Mouse (Mus musculus): ENCODE data around the gene Gm43951. TPM values are rescaled to one million over a fixed set of nuclear protein-coding genes. Genes with fewer than 3 reads are reported as not detected.

The Gm43951 gene
- polyA plus RNA-seq, 1 experiment = 0.10 TPM

GRCm38 (mm10) chr11:72215410-72215797 is 8.8 kb upstream of the Gm43951 start, which contains the start of gene Med31:
Gene Med31, minus strand, starts transcription at chr11:72215592.
- Histone ChIP-seq H3K4me3 (peak within 1 kb of the TSS; percentile 77), H3ac (ENCODE audit: control insufficient read depth, insufficient read length) (peak within 1 kb of the TSS; percentile 17), H3K4me2 (ENCODE audit: low read depth) (peak within 1 kb of the TSS; percentile 97), H3K27me3 (ENCODE audit: control insufficient read depth, insufficient read depth, insufficient read length) (no peaks in the 10 kb centered on the region), H3K79me2 (ENCODE audit: control insufficient read depth, insufficient read depth) (peaks cover 12% of the 10 kb centered on the region), H3K36me3 (ENCODE audit: control insufficient read depth, insufficient read depth) (peaks cover 17% of the 10 kb centered on the region)
- peak; percentile 9 for TF ChIP-seq POLR2AphosphoS2 (IDR thresholded peaks at IDR 0.05; ENCODE audit: insufficient read length, low read depth)
- peak; percentile 49 for TF ChIP-seq POLR2A (IDR thresholded peaks at IDR 0.05; ENCODE audit: insufficient read length, low read depth)
- no peak for TF ChIP-seq USF1 (IDR thresholded peaks at IDR 0.05; ENCODE audit: low read depth)

GRCm38 (mm10) chr11:72214591-72215409 is 8.2 kb upstream of the Gm43951 start:
- H3K4me3 ChIP-seq = peak overlapping the region; percentile 77
- TF ChIP-seq USF1 (IDR thresholded peaks at IDR 0.05; ENCODE audit: low read depth) (no peak), MYOD1 (IDR thresholded peaks at IDR 0.05; ENCODE audit: control insufficient read depth in 1 of 3, insufficient read length in 2 of 3, low read depth in 2 of 3) (no peak), CEBPB (IDR thresholded peaks at IDR 0.05; ENCODE audit: insufficient read depth, poor library complexity, severe bottlenecking) (no peak), TCF12 (IDR thresholded peaks at IDR 0.05; ENCODE audit: insufficient read depth, poor library complexity, severe bottlenecking) (no peak), POLR2AphosphoS2 (IDR thresholded peaks at IDR 0.05; ENCODE audit: insufficient read length, low read depth) (peak; percentile 73), SRF (IDR thresholded peaks at IDR 0.05; ENCODE audit: control insufficient read depth, insufficient read length, low read depth) (peak; percentile 58), MAX (IDR thresholded peaks at IDR 0.05; ENCODE audit: low read depth) (no peak), REST (IDR thresholded peaks at IDR 0.05; ENCODE audit: insufficient read depth, insufficient read length) (no peak), E2F4 (IDR thresholded peaks at IDR 0.05; ENCODE audit: insufficient read depth) (no peak), POLR2A (IDR thresholded peaks at IDR 0.05; ENCODE audit: insufficient read length, low read depth) (peak; percentile 86), TCF3 (IDR thresholded peaks at IDR 0.05; ENCODE audit: insufficient read length, low read depth) (no peak)

GRCm38 (mm10) chr11:72207834-72208377 is 1.3 kb upstream of the Gm43951 start:
- no peak for TF ChIP-seq USF1 (IDR thresholded peaks at IDR 0.05; ENCODE audit: low read depth)
- no peak for TF ChIP-seq POLR2A (IDR thresholded peaks at IDR 0.05; ENCODE audit: insufficient read length, low read depth)
- no peak for TF ChIP-seq MAX (IDR thresholded peaks at IDR 0.05; ENCODE audit: low read depth)
- peaks cover 14% of the 10 kb centered on the region for H3K36me3 ChIP-seq (ENCODE audit: control insufficient read depth, insufficient read depth)
- peak overlapping the region; percentile 77 for H3K4me2 ChIP-seq (ENCODE audit: low read depth)
- peak overlapping the region; percentile 71 for H3ac ChIP-seq (ENCODE audit: control insufficient read depth, insufficient read length)
- no peaks in the 10 kb centered on the region for H3K27me3 ChIP-seq (ENCODE audit: control insufficient read depth, insufficient read depth, insufficient read length)
- peak overlapping the region; percentile 98 for H3K4me3 ChIP-seq
- H3K79me2 ChIP-seq (ENCODE audit: control insufficient read depth, insufficient read depth) = peaks cover 43% of the 10 kb centered on the region

More at GRCm38 (mm10) chr11:72214591-72215409, 8.2 kb upstream of the Gm43951 start:
- no peaks in the 10 kb centered on the region for H3K27me3 ChIP-seq (ENCODE audit: control insufficient read depth, insufficient read depth, insufficient read length)
- H3ac ChIP-seq (ENCODE audit: control insufficient read depth, insufficient read length) = peak overlapping the region; percentile 17
- peaks cover 12% of the 10 kb centered on the region for H3K79me2 ChIP-seq (ENCODE audit: control insufficient read depth, insufficient read depth)
- peak overlapping the region; percentile 97 for H3K4me2 ChIP-seq (ENCODE audit: low read depth)
- peaks cover 18% of the 10 kb centered on the region for H3K36me3 ChIP-seq (ENCODE audit: control insufficient read depth, insufficient read depth)

GRCm38 (mm10) chr11:72207204-72207833 is 679 bp upstream of the Gm43951 start, which contains the start of the genes 4933427D14Rik and Txndc17:
Gene 4933427D14Rik, minus strand, starts transcription at chr11:72207459.
Gene Txndc17, plus strand, starts transcription at chr11:72207547.
- Histone ChIP-seq H3K36me3 (ENCODE audit: control insufficient read depth, insufficient read depth) (peaks cover 12% of the 10 kb centered on the region), H3ac (ENCODE audit: control insufficient read depth, insufficient read length) (peak within 1 kb of the TSS; percentile 71), H3K4me2 (ENCODE audit: low read depth) (peak within 1 kb of the TSS; percentile 81), H3K4me3 (peak within 1 kb of the TSS; percentile 98), H3K27me3 (ENCODE audit: control insufficient read depth, insufficient read depth, insufficient read length) (no peaks in the 10 kb centered on the region), H3K79me2 (ENCODE audit: control insufficient read depth, insufficient read depth) (peaks cover 43% of the 10 kb centered on the region)
- TF ChIP-seq POLR2AphosphoS2 (IDR thresholded peaks at IDR 0.05; ENCODE audit: insufficient read length, low read depth) (peak; percentile 85), MYOG (IDR thresholded peaks at IDR 0.05; ENCODE audit: control insufficient read depth in 1 of 3, insufficient read depth in 1 of 3, insufficient read length in 2 of 3, low read depth in 2 of 3) (peak in 1 of 3 experiments; percentile 8), SRF (IDR thresholded peaks at IDR 0.05; ENCODE audit: control insufficient read depth, insufficient read length, low read depth) (peak; percentile 76), MAX (IDR thresholded peaks at IDR 0.05; ENCODE audit: low read depth) (no peak), TCF12 (IDR thresholded peaks at IDR 0.05; ENCODE audit: insufficient read depth, poor library complexity, severe bottlenecking) (no peak), POLR2A (IDR thresholded peaks at IDR 0.05; ENCODE audit: insufficient read length, low read depth) (peak; percentile 94)

- no peaks in the 10 kb centered on the region for H3K27me3 ChIP-seq (ENCODE audit: control insufficient read depth, insufficient read depth, insufficient read length)
- no peak overlapping the region for H3K4me2 ChIP-seq (ENCODE audit: low read depth)
- H3K4me3 ChIP-seq = peak overlapping the region; percentile 98
- TF ChIP-seq E2F4 (IDR thresholded peaks at IDR 0.05; ENCODE audit: insufficient read depth) (no peak), CEBPB (IDR thresholded peaks at IDR 0.05; ENCODE audit: insufficient read depth, poor library complexity, severe bottlenecking) (no peak), TCF3 (IDR thresholded peaks at IDR 0.05; ENCODE audit: insufficient read length, low read depth) (no peak)
- H3K36me3 ChIP-seq (ENCODE audit: control insufficient read depth, insufficient read depth) = peaks cover 6% of the 10 kb centered on the region
- H3K79me2 ChIP-seq (ENCODE audit: control insufficient read depth, insufficient read depth) = peaks cover 43% of the 10 kb centered on the region
- H3ac ChIP-seq (ENCODE audit: control insufficient read depth, insufficient read length) = no peak overlapping the region
Measured at GRCm38 (mm10) chr11:72205256-72205655, 1.4 kb downstream of the Gm43951 start.
